Mouse (Mus musculus): ENCODE results near the gene Wbp2nl.
A peak's percentile ranks its signal among the peaks of the same experiment; 100 is the strongest.

Wbp2nl gene

GRCm38 (mm10) chr15:82319613-82320012 is 20.9 kb downstream of the Wbp2nl start:
- DNase-seq (ENCODE audit: low spot score): no peak

- no peak for DNase-seq (ENCODE audit: low spot score)
These were observed 23.4 kb downstream of the Wbp2nl start for GRCm38 (mm10) chr15:82322195-82322594.

GRCm38 (mm10) chr15:82325382-82325781 is 26.6 kb downstream of the Wbp2nl start:
- DNase-seq (ENCODE audit: low spot score): no peak

GRCm38 (mm10) chr15:82335194-82335593 is 36.4 kb downstream of the Wbp2nl start:
- DNase-seq (ENCODE audit: low spot score): no peak

GRCm38 (mm10) chr15:82336629-82337028 is 37.9 kb downstream of the Wbp2nl start:
- DNase-seq (ENCODE audit: low spot score): no peak

- DNase-seq (ENCODE audit: low spot score): no peak
These were observed 39.1 kb downstream of the Wbp2nl start for GRCm38 (mm10) chr15:82337875-82338274.

GRCm38 (mm10) chr15:82338593-82339112 is 39.9 kb downstream of the Wbp2nl start, which contains the start of the genes Naga, Pheta2 and Smdt1:
TSS of gene Naga (minus strand) at chr15:82338925.
TSS of gene Pheta2 (plus strand) at chr15:82338942.
TSS of gene Smdt1 (plus strand) at chr15:82338959.
- peak; percentile 89 for DNase-seq (ENCODE audit: low spot score)

GRCm38 (mm10) chr15:82339150-82339549 is 40.4 kb downstream of the Wbp2nl start:
- DNase-seq (ENCODE audit: low spot score): no peak

GRCm38 (mm10) chr15:82339634-82340254 is 41.0 kb downstream of the Wbp2nl start:
- no peak for DNase-seq (ENCODE audit: low spot score)

- DNase-seq (ENCODE audit: low spot score): no peak
These were observed 41.8 kb downstream of the Wbp2nl start for GRCm38 (mm10) chr15:82340414-82341035.

GRCm38 (mm10) chr15:82341036-82341501 is 42.3 kb downstream of the Wbp2nl start:
- DNase-seq (ENCODE audit: low spot score): no peak

- DNase-seq (ENCODE audit: low spot score): no peak
These were observed 43.2 kb downstream of the Wbp2nl start for GRCm38 (mm10) chr15:82341675-82342542.

GRCm38 (mm10) chr15:82342543-82342935 is 43.8 kb downstream of the Wbp2nl start:
- DNase-seq (ENCODE audit: low spot score): no peak

- DNase-seq (ENCODE audit: low spot score): no peak
These were observed 44.9 kb downstream of the Wbp2nl start for GRCm38 (mm10) chr15:82343368-82344287.

GRCm38 (mm10) chr15:82344971-82345370 is 46.2 kb downstream of the Wbp2nl start:
- DNase-seq (ENCODE audit: low spot score): no peak

GRCm38 (mm10) chr15:82345820-82346470 is 47.2 kb downstream of the Wbp2nl start:
- peak; percentile 98 for DNase-seq (ENCODE audit: low spot score)

- DNase-seq (ENCODE audit: low spot score): no peak
These were observed 48.0 kb downstream of the Wbp2nl start for GRCm38 (mm10) chr15:82346580-82347302.

GRCm38 (mm10) chr15:82347303-82347676 is 48.5 kb downstream of the Wbp2nl start:
- no peak for DNase-seq (ENCODE audit: low spot score)

- no peak for DNase-seq (ENCODE audit: low spot score)
These were observed 49.1 kb downstream of the Wbp2nl start for GRCm38 (mm10) chr15:82347852-82348251.
